Mouse (Mus musculus) G1E (cell line): Measurements from ENCODE around the gene Cdc25b.

Experiments
- CTCF ChIP-seq: IDR thresholded peaks from 2 replicates; pipeline ENCODE4 v1.5.1; 2012; ENCODE audit warnings: low read depth, low read length, inconsistent platforms, mixed read lengths
- GATA1 ChIP-seq: IDR thresholded peaks from 2 replicates; pipeline ENCODE4 v1.6.1; 2012; ENCODE audit warnings: borderline replicate concordance, low read length, inconsistent platforms, mixed read lengths

DNA sequence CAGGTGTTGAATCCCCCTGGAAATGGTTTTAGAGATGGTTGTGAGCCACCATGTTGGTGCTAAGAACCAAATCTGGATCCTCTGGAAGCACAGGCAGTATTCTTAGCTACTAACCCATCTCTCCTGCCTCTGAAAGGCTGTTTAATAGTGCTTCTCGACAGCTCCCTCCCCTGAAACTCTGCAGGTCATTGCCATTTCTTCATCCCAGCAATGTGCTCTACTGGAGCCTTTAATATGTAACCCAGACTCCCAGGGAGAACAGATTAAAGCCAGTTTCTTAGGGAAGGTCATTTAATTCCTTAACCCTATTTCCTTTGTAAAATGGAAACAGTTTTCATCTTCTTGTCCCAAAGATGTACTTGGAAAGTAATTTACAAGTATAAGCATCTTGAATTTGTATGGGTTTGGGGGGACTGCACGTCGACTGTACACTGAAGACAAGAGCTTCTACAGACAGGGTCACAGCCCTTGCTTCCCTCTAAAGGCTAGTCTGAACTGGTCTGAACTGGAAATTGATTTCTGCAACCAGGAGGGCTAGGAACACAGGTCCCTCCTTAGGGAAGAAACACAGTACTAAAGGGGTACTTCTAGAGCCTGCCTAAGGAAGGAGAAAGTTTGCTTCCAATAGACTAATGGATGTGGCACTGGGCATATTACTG, 11.3 kb upstream of the Cdc25b start:
- no peak for TF ChIP-seq CTCF
- TF ChIP-seq GATA1, result no peak
